Mouse (Mus musculus): ENCODE data around the gene Syndig1l.
A peak's percentile ranks its signal among the peaks of the same experiment; 100 is the strongest.

Syndig1l gene

GRCm38 (mm10) chr12:84698319-84699081 is at the start of gene Syndig1l:
Gene Syndig1l (minus strand): TSS chr12:84698831.
- peak; percentile 52 for DNase-seq

- DNase-seq = no peak
Measured at GRCm38 (mm10) chr12:84748134-84748533, 49.5 kb upstream of the Syndig1l start.

- DNase-seq = no peak
Measured at GRCm38 (mm10) chr12:84745700-84746099, 47.1 kb upstream of the Syndig1l start.

- DNase-seq = no peak
Measured at GRCm38 (mm10) chr12:84743496-84743895, 44.9 kb upstream of the Syndig1l start.

GRCm38 (mm10) chr12:84733366-84733765 is 34.7 kb upstream of the Syndig1l start:
- DNase-seq = no peak

GRCm38 (mm10) chr12:84728421-84728820 is 29.8 kb upstream of the Syndig1l start:
- no peak for DNase-seq

- no peak for DNase-seq
Measured at GRCm38 (mm10) chr12:84727434-84727833, 28.8 kb upstream of the Syndig1l start.

- no peak for DNase-seq
Measured at GRCm38 (mm10) chr12:84726986-84727385, 28.4 kb upstream of the Syndig1l start.

GRCm38 (mm10) chr12:84726391-84726790 is 27.8 kb upstream of the Syndig1l start:
- DNase-seq = no peak

- no peak for DNase-seq
Measured at GRCm38 (mm10) chr12:84718462-84719244, 20.0 kb upstream of the Syndig1l start.

- DNase-seq = no peak
Measured at GRCm38 (mm10) chr12:84714578-84714977, 15.9 kb upstream of the Syndig1l start.

GRCm38 (mm10) chr12:84709842-84710439 is 11.3 kb upstream of the Syndig1l start:
- DNase-seq = no peak

- DNase-seq = no peak
Measured at GRCm38 (mm10) chr12:84707804-84708203, 9.2 kb upstream of the Syndig1l start.

GRCm38 (mm10) chr12:84706886-84707285 is 8.3 kb upstream of the Syndig1l start:
- DNase-seq = no peak

GRCm38 (mm10) chr12:84702586-84702985 is 4.0 kb upstream of the Syndig1l start:
- no peak for DNase-seq

GRCm38 (mm10) chr12:84692141-84692540 is 6.5 kb downstream of the Syndig1l start:
- DNase-seq = no peak

GRCm38 (mm10) chr12:84691347-84691746 is 7.3 kb downstream of the Syndig1l start:
- DNase-seq = no peak

- peak; percentile 44 for DNase-seq
Measured at GRCm38 (mm10) chr12:84689051-84689450, 9.6 kb downstream of the Syndig1l start.

- DNase-seq = no peak
Measured at GRCm38 (mm10) chr12:84687531-84687930, 11.1 kb downstream of the Syndig1l start.

- no peak for DNase-seq
Measured at GRCm38 (mm10) chr12:84686176-84686575, 12.5 kb downstream of the Syndig1l start.

GRCm38 (mm10) chr12:84684569-84684968 is 14.1 kb downstream of the Syndig1l start:
- DNase-seq = peak; percentile 53

GRCm38 (mm10) chr12:84676011-84676410 is 22.6 kb downstream of the Syndig1l start:
- no peak for DNase-seq

- DNase-seq = no peak
Measured at GRCm38 (mm10) chr12:84674666-84675526, 23.7 kb downstream of the Syndig1l start.

All from cerebellum, adult 11-12 months (tissue).